Mouse (Mus musculus) thymus, postnatal 0 days (tissue): ENCODE data around the gene Cldn9. TPM values are rescaled to one million over a fixed set of nuclear protein-coding genes. Genes with fewer than 3 reads are reported as not detected.

Experiments used
- DNase-seq: peaks from one replicate; pipeline ENCODE4 v3.0.0-alpha.2; 2015; ENCODE audit warnings: low spot score
- polyA plus RNA-seq: library from polyadenylated mRNA; unstranded; fragments of >200 nt; fragmentation: Nextera tagmentation; extraction: Ambion mirVana; gene quantifications from 2 replicates; pipeline ENCODE4 v1.2.1, GENCODE M21; 2015

Gene Cldn9
- polyA plus RNA-seq, 1 experiment from 2014 or later, result 1.3 TPM

DNA sequence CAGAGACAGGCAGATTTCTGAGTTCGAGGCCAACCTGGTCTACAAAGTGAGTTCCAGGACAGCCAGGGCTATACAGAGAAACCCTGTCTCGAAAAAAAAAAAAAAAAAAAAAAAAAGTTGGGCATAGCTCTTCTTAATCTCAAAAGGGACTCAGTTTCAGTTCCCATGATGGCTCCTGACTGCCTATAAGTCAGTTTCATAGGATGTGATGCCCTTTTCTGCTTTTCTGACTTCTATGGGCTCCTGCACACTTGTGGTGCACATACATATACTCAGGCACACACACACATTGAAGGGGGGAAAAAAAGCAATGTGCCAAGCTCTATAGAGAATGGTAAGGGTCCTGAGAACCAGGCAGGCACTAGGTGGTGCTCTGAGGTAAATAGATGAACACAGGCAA is 30.5 kb downstream of the Cldn9 start:
- no peak for DNase-seq

- no peak for DNase-seq
Observed at GRCm38 (mm10) chr17:23651363-23651762, 32.5 kb downstream of the Cldn9 start.

DNA sequence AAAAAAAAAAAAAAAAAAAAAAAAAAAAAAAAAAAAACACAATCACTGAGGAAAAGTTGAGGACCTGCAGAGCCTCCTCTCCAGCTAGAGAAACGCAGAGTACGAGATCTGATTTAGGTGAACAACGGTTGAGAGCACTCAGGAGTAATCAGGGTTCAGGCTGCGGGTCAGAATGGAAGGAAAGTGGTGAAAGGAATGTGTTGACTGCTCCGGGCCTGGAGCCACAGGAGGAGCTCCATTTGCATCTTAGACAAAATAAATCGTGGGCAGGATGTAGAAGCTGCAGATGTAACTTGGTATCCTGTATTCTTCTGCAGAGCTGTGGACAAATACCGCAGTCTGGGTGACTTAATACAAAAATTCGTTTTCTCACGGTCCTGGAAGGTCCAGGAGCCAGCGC is 37.9 kb downstream of the Cldn9 start:
- DNase-seq, result no peak

DNA sequence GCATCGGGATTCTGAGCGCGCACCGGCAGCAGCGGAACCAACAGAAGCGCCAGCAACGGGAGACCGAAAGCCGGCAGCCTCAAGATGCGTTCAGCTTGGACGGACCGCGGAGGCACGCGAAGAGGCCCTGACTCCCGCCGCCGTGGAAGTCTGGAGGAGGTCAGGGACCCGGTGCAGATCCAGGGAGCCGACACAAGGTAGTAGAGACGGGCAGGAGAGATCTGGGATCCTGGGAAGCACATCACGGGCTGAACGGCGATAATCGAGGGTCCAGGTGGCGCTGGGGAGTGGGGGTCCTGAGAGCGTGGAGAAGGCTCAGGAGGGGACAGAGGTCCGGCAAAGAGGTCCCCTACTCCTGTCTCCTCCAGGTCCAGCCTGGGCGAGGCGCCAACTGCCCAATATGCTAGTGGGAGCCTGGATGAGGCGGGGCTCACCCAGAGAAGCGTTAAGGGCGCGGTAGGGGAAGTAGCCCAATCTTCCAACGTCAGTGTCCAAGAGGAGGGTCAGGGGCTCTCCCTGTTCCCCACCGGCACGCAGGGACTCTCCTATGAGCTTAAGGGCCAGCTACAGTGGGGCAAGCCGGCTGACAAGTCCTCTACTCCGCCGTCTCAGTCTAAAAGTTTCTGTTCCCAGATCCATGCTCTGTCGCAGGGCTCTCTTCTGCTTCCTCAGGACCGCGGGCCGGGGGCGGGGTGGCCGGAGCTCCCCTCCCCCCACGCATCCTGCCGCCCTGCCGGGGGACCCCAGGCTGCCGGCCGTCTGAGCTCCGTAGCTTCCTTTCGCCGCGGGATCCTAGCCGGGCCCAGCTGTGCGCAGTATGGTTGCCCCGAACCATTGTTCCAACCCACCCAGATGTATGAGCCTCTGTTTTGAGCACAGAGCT is 39.0 kb downstream of the Cldn9 start, which contains the start of gene Mmp25:
TSS of gene Mmp25 (minus strand) at position 665 of the 883 bp plus-strand sequence.
- no peak for DNase-seq

Other genes starting within 250 kb of the Cldn9 start
- not detected in 2 replicates for gene Vmn2r117, start 204.3 kb downstream of the Cldn9 start, polyA plus RNA-seq
- gene Zfp213, start 119.8 kb downstream of the Cldn9 start, polyA plus RNA-seq, result 14.6 and 14.9 TPM in 2 replicates
- 1.5 and 1.7 TPM in 2 replicates for gene Zfp13, start 84.5 kb downstream of the Cldn9 start, polyA plus RNA-seq
- gene Zscan10, start 83.2 kb downstream of the Cldn9 start, polyA plus RNA-seq, result 0.05 and 0.08 TPM in 2 replicates
- gene Mmp25, start 38.7 kb downstream of the Cldn9 start, polyA plus RNA-seq, result 0.59 and 1.1 TPM in 2 replicates
- gene Bicdl2, start 23.5 kb downstream of the Cldn9 start, polyA plus RNA-seq, result 0.58 and 0.99 TPM in 2 replicates
- 62.0 and 70.7 TPM in 2 replicates for gene Hcfc1r1, start 10.4 kb downstream of the Cldn9 start, polyA plus RNA-seq
- 47.3 and 50.7 TPM in 2 replicates for gene Thoc6, start 10.1 kb downstream of the Cldn9 start, polyA plus RNA-seq
- gene Tnfrsf12a, start 6.6 kb downstream of the Cldn9 start, polyA plus RNA-seq, result 6.0 and 9.4 TPM in 2 replicates
- gene Cldn6, start 4.8 kb downstream of the Cldn9 start, polyA plus RNA-seq, result 0.39 and 0.45 TPM in 2 replicates
- gene 1520401A03Rik, start 38.8 kb upstream of the Cldn9 start, polyA plus RNA-seq, result 0.26 and 0.77 TPM in 2 replicates
- 35.9 and 40.1 TPM in 2 replicates for gene Pkmyt1, start 42.3 kb upstream of the Cldn9 start, polyA plus RNA-seq
- gene Paqr4, start 56.8 kb upstream of the Cldn9 start, polyA plus RNA-seq, result 6.1 and 7.6 TPM in 2 replicates
- 7.2 and 7.3 TPM in 2 replicates for gene Kremen2, start 61.8 kb upstream of the Cldn9 start, polyA plus RNA-seq
- gene Flywch1, start 87.6 kb upstream of the Cldn9 start, polyA plus RNA-seq, result 37.7 and 41.0 TPM in 2 replicates
- gene Flywch2, start 102.1 kb upstream of the Cldn9 start, polyA plus RNA-seq, result 13.4 and 14.6 TPM in 2 replicates
- 318 and 508 TPM in 2 replicates for gene Srrm2, start 106.5 kb upstream of the Cldn9 start, polyA plus RNA-seq
- 1,085 and 1,139 TPM in 2 replicates for gene Elob, start 145.1 kb upstream of the Cldn9 start, polyA plus RNA-seq
- gene Prss33, start 152.0 kb upstream of the Cldn9 start, polyA plus RNA-seq, result 0.40 and 0.48 TPM in 2 replicates
- 0.12 and 0.14 TPM in 2 replicates for gene Prss32, start 159.8 kb upstream of the Cldn9 start, polyA plus RNA-seq
- gene Prss41, start 160.1 kb upstream of the Cldn9 start, polyA plus RNA-seq, result 0.28 and 0.42 TPM in 2 replicates
- gene Prss21, start 184.0 kb upstream of the Cldn9 start, polyA plus RNA-seq, result not detected in 2 replicates
- gene Dcpp1, start 196.8 kb upstream of the Cldn9 start, polyA plus RNA-seq, result 3.0 TPM in 2 replicates
- gene Dcpp2, start 196.9 kb upstream of the Cldn9 start, polyA plus RNA-seq, result 0.65 and 1.1 TPM in 2 replicates
- gene Dcpp3, start 233.4 kb upstream of the Cldn9 start, polyA plus RNA-seq, result 1.9 and 3.2 TPM in 2 replicates